Mouse (Mus musculus): ENCODE results near the gene Arfrp1.

DNA sequence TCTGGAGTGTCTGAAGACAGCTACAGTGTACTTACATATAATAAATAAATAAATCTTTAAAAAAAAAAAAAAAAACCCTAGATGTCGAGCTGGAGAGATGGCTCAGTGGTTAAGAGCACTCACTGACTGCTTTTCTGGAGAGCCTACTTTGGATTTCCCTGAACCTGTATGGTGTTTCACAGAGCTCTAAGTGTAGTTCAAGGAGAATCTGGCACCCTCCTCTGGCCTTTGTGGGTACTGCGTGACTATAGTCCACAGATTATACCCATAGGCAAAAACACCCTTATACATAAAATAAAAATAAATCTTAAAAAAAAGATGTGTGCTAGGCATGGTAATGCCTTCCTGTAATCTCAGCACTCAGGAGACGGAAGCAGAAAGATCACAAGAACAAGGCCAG, 31.2 kb downstream of the Arfrp1 start:
- TF ChIP-seq CTCF (IDR thresholded peaks at IDR 0.05; ENCODE audit: low read depth), result peak; percentile 78
- TF ChIP-seq EP300 (IDR thresholded peaks at IDR 0.05; ENCODE audit: low read depth), result no peak
